Mouse (Mus musculus) liver, embryonic 11.5 days (tissue): ENCODE results near the gene Fgd2. TPM values are rescaled to one million over a fixed set of nuclear protein-coding genes. Genes with fewer than 3 reads are reported as not detected.

Experiments used
- ATAC-seq: fragments of 200-750 bp; cut with Nextera tagmentation; replicated peaks from 2 replicates; pipeline ENCODE4 v1.8.0; 2017; ENCODE audit warnings: moderate number of reproducible peaks, mild to moderate bottlenecking, moderate TSS enrichment, moderate library complexity; ENCODE audit not compliant: low FRiP score
- DNase-seq: peaks from one replicate; pipeline ENCODE4 v3.0.0-alpha.2; 2017; ENCODE audit warnings: low spot score
- H3K27ac ChIP-seq: fragments of 300-500 bp; sonication (generic); 2 replicates; pipeline ENCODE4 v1.5.1; 2014; ENCODE audit warnings: mild to moderate bottlenecking, low read depth, low read length, control low read depth
- H3K27me3 ChIP-seq: fragments of 300-500 bp; sonication (generic); replicated peaks from 2 replicates; pipeline ENCODE4 v1.6.1; 2014; ENCODE audit warnings: low read length, mixed read lengths; ENCODE audit not compliant: control insufficient read depth, insufficient read depth
- H3K36me3 ChIP-seq: fragments of 300-500 bp; sonication (generic); 2 replicates; pipeline ENCODE4 v1.6.1; 2014; ENCODE audit warnings: mild to moderate bottlenecking, low read length, moderate library complexity, mixed read lengths; ENCODE audit not compliant: control insufficient read depth, insufficient read depth
- H3K4me1 ChIP-seq: fragments of 300-500 bp; sonication (generic); replicated peaks from 2 replicates; pipeline ENCODE4 v1.6.1; 2014; ENCODE audit warnings: low read length, mixed read lengths; ENCODE audit not compliant: control insufficient read depth, insufficient read depth
- H3K4me2 ChIP-seq: fragments of 300-500 bp; sonication (generic); 2 replicates; pipeline ENCODE4 v1.6.1; 2014; ENCODE audit warnings: mild to moderate bottlenecking, control low read depth, moderate library complexity
- H3K4me3 ChIP-seq: fragments of 300-500 bp; sonication (generic); 2 replicates; pipeline ENCODE4 v1.5.1; 2014; ENCODE audit warnings: low read depth, low read length, control low read depth
- H3K9ac ChIP-seq: fragments of 300-500 bp; sonication (generic); 2 replicates; pipeline ENCODE4 v1.6.1; 2014; ENCODE audit warnings: low read depth, low read length, control low read depth
- H3K9me3 ChIP-seq: fragments of 300-500 bp; sonication (generic); 2 replicates; pipeline ENCODE4 v1.6.1; 2016; ENCODE audit warnings: low read length, inconsistent platforms, mixed read lengths; ENCODE audit not compliant: control insufficient read depth
- WGBS: fragments of 180-500 bp; shearing (Covaris S2); extraction: QIAGEN DNeasy Blood & Tissue Kit; methylation state at CpG from one replicate; pipeline ENCODE4 v1.1.7; 2014; 5-methylcytosine and 5-hydroxymethylcytosine counted together
- polyA plus RNA-seq: library from polyadenylated mRNA; unstranded; fragments of >200 nt; fragmentation: Nextera tagmentation; extraction: Ambion mirVana; gene quantifications from 2 replicates; pipeline ENCODE4 v1.2.1, GENCODE M21; 2014

Fgd2 gene
- polyA plus RNA-seq, 1 experiment from 2014 or later = 6.7 TPM

DNA sequence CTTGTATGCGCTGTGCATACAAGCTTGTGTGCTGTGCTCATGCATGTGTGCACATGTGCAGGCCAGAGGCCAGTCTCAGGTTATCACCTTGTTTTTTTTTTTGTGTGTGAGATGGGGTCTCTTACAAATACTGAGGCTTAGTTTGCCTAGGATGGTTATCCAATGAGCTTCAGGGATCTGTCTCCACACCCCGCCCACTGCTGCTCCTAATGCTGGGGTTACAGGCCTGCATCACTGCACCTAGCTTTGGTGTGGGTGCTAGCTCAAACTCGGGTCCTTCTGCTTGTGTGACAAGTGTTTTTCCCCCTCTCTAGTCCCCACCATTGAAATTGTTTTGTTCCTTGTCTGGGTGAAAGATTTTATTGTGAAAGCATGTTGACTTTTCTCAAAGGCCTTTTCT, 30.5 kb upstream of the Fgd2 start:
- Histone ChIP-seq H3K27me3 (peaks cover 17% of the 10 kb centered on the region), H3K4me1 (peaks cover 14% of the 10 kb centered on the region), H3K9me3 (no peaks in the 10 kb centered on the region), H3K27ac (no peak overlapping the region), H3K4me2 (no peak overlapping the region), H3K4me3 (no peak overlapping the region), H3K9ac (no peak overlapping the region), H3K36me3 (peaks cover 22% of the 10 kb centered on the region; the same call in 1 of the 2 replicates)
- ATAC-seq (no peak), DNase-seq (no peak)
- 86% methylated on average over 3 of the region's 3 CpGs for WGBS

DNA sequence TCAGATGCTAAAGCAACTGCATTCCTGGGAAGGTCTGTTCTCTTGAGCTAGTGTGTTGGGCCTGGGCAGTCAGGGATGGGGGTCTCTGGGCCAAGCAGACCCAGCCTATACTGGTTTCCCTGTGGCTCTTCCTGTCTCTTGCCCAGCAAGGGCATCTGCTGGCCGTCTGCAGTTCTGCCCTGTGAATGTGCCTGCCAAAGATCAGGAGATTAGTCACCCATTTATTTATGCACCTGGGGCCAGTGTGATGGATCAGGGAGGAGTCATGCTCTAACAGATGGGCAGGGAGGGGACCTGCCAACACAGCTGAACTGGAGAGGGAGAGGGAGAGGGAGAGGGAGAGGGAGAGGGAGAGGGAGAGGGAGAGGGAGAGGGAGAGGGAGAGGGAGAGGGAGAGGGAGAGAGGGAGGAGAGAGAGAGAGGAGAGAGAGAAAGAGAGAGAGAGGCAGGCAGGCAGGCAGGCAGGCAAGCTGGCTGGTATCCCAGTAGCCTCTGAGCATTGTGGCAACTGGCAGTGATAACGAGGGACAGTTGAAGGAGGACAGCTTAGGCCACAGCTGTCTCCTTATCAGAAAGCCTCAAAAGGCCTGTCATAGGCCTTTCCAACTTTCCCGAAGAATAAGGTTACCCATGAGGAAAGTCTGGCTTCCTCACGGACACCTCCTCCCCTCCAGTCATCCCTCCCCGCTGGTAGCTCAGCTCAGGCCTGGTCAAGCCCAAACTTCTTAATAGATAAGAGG, 29.9 kb upstream of the Fgd2 start:
- DNase-seq = no peak
- Histone ChIP-seq H3K36me3 (peaks cover 22% of the 10 kb centered on the region; the same call in 1 of the 2 replicates), H3K27me3 (peaks cover 17% of the 10 kb centered on the region), H3K27ac (no peak overlapping the region), H3K9ac (no peak overlapping the region), H3K4me2 (no peak overlapping the region), H3K4me3 (no peak overlapping the region), H3K9me3 (no peaks in the 10 kb centered on the region), H3K4me1 (peaks cover 14% of the 10 kb centered on the region)
- ATAC-seq = no peak
- WGBS = 29% methylated on average over 5 of the region's 5 CpGs

DNA sequence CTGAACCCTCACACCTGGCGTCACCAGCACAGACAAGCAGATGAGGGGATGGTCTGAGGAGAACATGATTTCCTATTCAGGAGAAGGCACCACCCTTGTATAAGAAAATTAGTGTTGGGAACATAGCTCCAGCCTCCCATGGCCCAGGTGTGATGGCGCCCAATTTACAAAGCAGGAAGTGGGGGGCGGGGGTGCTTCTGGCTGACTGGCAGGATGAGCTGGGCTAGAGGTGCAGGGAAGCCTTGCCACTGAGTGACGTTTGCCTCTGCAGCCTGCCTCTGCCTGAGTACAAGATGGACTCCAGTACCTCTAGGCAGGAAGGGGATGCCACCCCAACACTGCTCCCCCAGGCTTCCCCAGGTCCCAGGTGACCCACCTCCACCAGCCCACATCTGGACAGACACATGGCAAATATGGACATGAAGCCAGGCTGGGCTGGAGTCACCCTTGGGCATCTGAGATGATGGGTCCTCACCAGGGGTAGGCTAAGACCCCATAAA, 28.5 kb upstream of the Fgd2 start:
- H3K27ac ChIP-seq = no peak overlapping the region

DNA sequence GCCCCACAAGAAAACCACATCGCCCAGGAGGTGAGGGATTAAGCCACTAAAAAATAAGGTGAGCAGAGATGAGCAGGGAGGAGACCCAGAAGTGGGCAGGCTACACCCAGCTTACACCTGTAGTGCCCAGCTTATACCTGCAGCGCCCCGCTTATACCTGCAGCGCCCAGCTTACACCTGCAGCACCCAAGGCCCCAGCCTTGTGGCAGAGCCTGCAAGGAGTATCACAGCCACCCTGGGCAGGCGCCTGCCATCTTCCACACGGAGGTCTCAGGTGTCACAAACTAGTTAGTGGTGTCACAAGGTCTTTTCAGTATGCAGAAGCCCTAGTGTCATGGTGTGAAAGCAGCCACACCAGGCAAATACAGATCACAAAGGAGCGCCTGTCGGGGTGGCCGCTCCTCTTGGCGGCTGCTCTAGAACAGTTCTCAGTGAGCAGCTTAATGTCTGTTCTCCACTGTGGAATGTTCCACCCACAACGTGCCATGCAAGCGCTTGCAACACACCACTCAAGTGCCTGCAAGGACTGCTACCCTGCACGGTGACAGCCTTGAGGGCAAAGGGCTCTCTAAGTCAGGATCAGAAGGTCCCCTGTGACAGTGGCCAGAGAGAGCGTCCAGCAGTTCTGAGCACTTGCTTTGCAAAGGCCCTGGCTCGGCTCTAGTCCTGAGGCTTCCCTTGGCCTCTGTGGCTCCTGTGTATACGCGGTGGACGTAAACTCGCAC, 24.3 kb upstream of the Fgd2 start:
- H3K9me3 ChIP-seq = no peaks in the 10 kb centered on the region
- no peak for DNase-seq
- no peak overlapping the region for H3K27ac ChIP-seq
- no peak overlapping the region for H3K4me2 ChIP-seq
- H3K9ac ChIP-seq = no peak overlapping the region
- H3K27me3 ChIP-seq = no peaks in the 10 kb centered on the region
- no peak for ATAC-seq
- H3K4me1 ChIP-seq = peaks cover 11% of the 10 kb centered on the region
- peaks cover 49% of the 10 kb centered on the region; the same call in 1 of the 2 replicates for H3K36me3 ChIP-seq
- 92% methylated on average over 19 of the region's 19 CpGs for whole genome bisulfite sequencing
- no peak overlapping the region for H3K4me3 ChIP-seq

More for the DNA sequence above, 28.5 kb upstream of the Fgd2 start:
- no peak overlapping the region for H3K9ac ChIP-seq
- no peak overlapping the region for H3K4me2 ChIP-seq
- ATAC-seq (no peak), DNase-seq (no peak)
- no peaks in the 10 kb centered on the region for H3K9me3 ChIP-seq
- WGBS = 76% methylated on average over 4 of the region's 4 CpGs
- H3K27me3 ChIP-seq = peaks cover 4% of the 10 kb centered on the region
- 0 out of 2 replicates have a peak, but pooled peaks cover 6% of the 10 kb centered on the region for H3K4me1 ChIP-seq
- H3K4me3 ChIP-seq = no peak overlapping the region
- peaks cover 29% of the 10 kb centered on the region; the same call in 1 of the 2 replicates for H3K36me3 ChIP-seq

DNA sequence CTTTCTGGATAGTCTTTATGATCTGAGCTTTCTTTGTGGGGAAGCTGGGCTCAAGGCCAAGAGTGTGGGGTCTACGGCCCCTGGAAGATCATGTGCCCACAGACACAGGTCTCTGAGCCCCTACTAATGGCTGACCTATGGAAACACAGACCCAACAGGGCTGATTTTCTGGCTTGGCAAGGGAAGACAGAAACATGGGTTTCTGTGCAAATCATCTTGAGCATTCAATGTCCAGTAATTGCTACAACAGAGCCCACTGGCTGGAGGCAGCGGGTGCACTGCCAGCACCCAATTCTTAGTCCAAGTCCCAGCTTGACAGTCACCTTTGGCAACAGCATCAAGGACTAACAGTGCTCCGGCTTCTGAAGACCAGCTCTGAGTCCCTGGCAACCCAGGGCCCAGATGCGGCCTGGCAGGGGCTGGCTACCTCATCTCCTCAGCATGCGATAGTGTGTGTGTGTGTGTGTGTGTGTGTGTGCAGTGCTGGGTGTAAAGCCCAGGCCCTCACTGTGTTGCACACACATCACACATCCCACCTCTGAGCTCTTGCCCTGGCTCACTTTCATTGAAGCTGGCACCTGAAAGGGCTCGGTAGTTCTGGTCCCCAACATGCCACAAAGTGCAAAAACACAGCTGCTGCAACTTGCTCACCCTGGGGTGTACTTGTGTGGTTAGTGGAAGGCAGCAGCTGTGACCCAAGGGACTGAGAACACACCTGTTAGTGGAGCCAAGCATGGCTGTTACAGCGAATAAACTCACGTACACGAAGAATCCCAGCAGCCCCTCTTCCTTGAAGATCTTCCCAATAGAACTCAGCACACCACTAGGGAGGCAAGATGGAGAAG, 22.5 kb upstream of the Fgd2 start:
- DNase-seq (no peak), ATAC-seq (no peak)
- WGBS = 94% methylated on average over 9 of the region's 9 CpGs
- peaks cover 23% of the 10 kb centered on the region for H3K4me1 ChIP-seq
- peaks cover 39% of the 10 kb centered on the region; the same call in 1 of the 2 replicates for H3K36me3 ChIP-seq
- no peaks in the 10 kb centered on the region for H3K27me3 ChIP-seq
- no peak overlapping the region for H3K4me3 ChIP-seq
- no peaks in the 10 kb centered on the region for H3K9me3 ChIP-seq
- no peak overlapping the region for H3K4me2 ChIP-seq
- H3K9ac ChIP-seq = no peak overlapping the region
- no peak overlapping the region for H3K27ac ChIP-seq

DNA sequence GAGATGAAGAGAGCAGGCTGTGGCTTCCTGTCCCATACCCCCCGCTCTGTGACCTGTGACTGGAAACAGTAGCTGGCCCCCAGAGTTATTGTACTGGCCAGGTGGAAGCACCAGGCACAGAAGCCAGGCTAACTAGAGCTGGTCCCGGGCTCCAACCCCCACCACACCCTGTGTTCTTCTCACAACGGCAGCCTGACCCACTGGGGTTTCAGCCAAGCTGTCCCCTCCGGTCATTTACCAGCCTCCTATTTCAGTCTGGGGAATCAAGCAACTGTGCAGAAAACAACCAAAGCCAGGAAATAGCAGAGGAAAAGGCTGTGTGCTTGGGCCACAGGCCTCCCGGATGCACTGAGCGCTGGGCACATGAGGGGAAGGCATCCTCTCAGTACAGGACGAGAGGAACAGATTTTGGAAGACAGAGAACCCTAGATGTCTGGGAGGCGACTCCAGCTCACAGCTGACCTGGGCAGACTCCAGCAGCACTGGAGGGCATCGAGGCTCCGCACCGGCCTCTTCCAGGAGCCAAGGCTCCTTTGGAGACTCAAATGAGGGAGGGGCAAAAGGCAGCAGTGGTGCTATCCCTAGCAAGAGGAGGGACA, 21.4 kb upstream of the Fgd2 start:
- Histone ChIP-seq H3K4me3 (no peak overlapping the region), H3K36me3 (peaks cover 36% of the 10 kb centered on the region; the same call in 1 of the 2 replicates), H3K4me2 (no peak overlapping the region), H3K9me3 (no peaks in the 10 kb centered on the region), H3K27ac (peak overlapping the region; percentile 45; the same call in 1 of the 2 replicates), H3K27me3 (no peaks in the 10 kb centered on the region), H3K4me1 (peaks cover 26% of the 10 kb centered on the region), H3K9ac (no peak overlapping the region)
- ATAC-seq (no peak), DNase-seq (no peak)
- WGBS = 86% methylated on average over 11 of the region's 11 CpGs

DNA sequence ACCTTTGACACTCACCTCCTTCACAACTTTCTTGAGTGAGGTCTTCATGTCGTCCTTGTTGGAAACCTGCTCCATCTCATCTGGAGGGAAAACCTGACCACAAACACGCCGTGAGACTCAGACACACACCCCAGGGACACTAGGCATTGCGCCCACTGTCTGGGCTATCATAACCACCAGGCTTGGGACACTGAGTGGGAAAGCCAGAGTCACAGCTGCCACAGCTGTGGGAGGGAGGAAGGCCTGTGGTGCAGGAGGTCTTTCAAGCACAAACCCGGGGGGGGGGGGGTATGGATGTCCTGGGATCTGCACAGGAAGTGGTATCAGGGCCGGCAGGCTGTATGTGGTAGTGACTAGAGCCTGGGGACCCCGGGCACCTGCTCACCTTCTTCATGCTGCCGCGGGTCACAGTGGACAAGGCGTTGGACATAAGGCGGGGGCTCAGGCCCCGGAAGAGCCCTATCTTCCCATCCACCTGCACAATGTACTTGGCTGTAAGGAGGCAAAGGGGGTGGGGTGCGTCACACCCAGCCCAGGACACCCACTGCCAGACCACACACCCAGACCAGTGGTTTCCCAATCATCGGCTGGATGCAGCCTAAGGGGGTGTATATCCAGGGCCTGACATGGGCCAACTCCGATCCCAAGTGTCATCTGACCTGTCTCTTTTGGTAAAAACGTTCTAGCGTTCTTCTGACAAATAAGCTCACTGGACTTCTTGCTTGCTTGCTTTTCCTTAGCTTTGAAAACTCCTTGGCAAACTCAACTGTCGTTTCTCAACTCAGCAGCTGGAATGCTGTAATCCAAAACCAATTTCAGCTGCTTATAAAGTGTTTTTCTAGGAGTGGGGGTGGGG, 20.1 kb upstream of the Fgd2 start:
- Histone ChIP-seq H3K36me3 (peaks cover 30% of the 10 kb centered on the region; the same call in 1 of the 2 replicates), H3K27me3 (no peaks in the 10 kb centered on the region), H3K27ac (no peak overlapping the region), H3K4me2 (no peak overlapping the region), H3K4me1 (peaks cover 30% of the 10 kb centered on the region), H3K4me3 (no peak overlapping the region), H3K9me3 (no peaks in the 10 kb centered on the region), H3K9ac (no peak overlapping the region)
- ATAC-seq = no peak
- WGBS = 80% methylated on average over 18 of the region's 18 CpGs
- DNase-seq = no peak
